Mouse (Mus musculus): ENCODE measurements around the gene Gm20696. TPM values are rescaled to one million over a fixed set of nuclear protein-coding genes. Genes with fewer than 3 reads are reported as not detected.

Gm20696 gene
- polyA plus RNA-seq, 1 experiment from 2014 or later, result 1.9 TPM

DNA sequence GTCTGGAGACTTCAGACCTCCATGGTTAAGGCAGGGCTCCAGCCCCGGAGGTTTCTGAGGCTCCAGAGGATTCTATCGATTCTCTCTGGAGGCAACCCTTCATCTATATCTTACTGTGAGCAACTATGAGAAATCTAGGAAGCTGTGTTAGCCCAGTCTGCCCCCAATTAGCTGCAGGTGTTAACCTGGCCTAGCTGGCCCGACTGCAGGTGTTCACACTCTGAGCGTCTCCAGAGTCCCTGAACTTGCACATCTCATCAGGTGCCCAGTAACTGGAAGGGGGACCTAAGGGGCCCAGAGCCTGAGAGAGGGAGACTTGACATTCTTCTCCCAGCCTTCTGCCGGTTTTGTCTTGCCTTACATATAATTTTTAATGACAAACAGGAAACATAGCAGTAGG lies 278.6 kb downstream of the Gm20696 start:
- Histone ChIP-seq H3K4me3 (replicated peaks; ENCODE audit: low read length) (no peak overlapping the region), H3K9me3 (replicated peaks; ENCODE audit: control insufficient read depth, low read length) (no peaks in the 10 kb centered on the region), H3K9ac (ENCODE audit: low read length) (no peak overlapping the region), H3K4me2 (ENCODE audit: low read depth, low read length) (no peak overlapping the region), H3K27ac (ENCODE audit: low read length) (peak overlapping the region; percentile 90), H3K4me1 (ENCODE audit: control insufficient read depth, insufficient read depth, low read length) (peaks cover 12% of the 10 kb centered on the region; the same call in 1 of the 2 replicates), H3K27me3 (ENCODE audit: control insufficient read depth, insufficient read depth, low read length) (no peaks in the 10 kb centered on the region), H3K36me3 (ENCODE audit: control insufficient read depth, insufficient read depth, low read length) (0 out of 2 replicates have a peak, but pooled peaks cover 3% of the 10 kb centered on the region)
- no peak for ATAC-seq (ENCODE audit: insufficient read depth, low FRiP score)
- WGBS, result 66% methylated on average over 5 of the region's 5 CpGs

GRCm38 (mm10) chr6:99385059-99385604 lies 281.5 kb downstream of the Gm20696 start:
- Histone ChIP-seq H3K9ac (ENCODE audit: low read length) (no peak overlapping the region), H3K9me3 (replicated peaks; ENCODE audit: control insufficient read depth, low read length) (no peaks in the 10 kb centered on the region), H3K4me3 (replicated peaks; ENCODE audit: low read length) (no peak overlapping the region), H3K36me3 (ENCODE audit: control insufficient read depth, insufficient read depth, low read length) (no peaks in the 10 kb centered on the region), H3K4me2 (ENCODE audit: low read depth, low read length) (no peak overlapping the region), H3K27ac (ENCODE audit: low read length) (no peak overlapping the region), H3K27me3 (ENCODE audit: control insufficient read depth, insufficient read depth, low read length) (no peaks in the 10 kb centered on the region), H3K4me1 (ENCODE audit: control insufficient read depth, insufficient read depth, low read length) (peaks cover 12% of the 10 kb centered on the region; the same call in 1 of the 2 replicates)
- ATAC-seq (ENCODE audit: insufficient read depth, low FRiP score), result no peak
- 81% methylated on average over 2 of the region's 2 CpGs for WGBS

GRCm38 (mm10) chr6:99383846-99384472 lies 282.6 kb downstream of the Gm20696 start:
- no peak overlapping the region for H3K4me3 ChIP-seq (replicated peaks; ENCODE audit: low read length)
- H3K4me2 ChIP-seq (ENCODE audit: low read depth, low read length), result no peak overlapping the region
- H3K9me3 ChIP-seq (replicated peaks; ENCODE audit: control insufficient read depth, low read length), result no peaks in the 10 kb centered on the region
- peaks cover 16% of the 10 kb centered on the region for H3K4me1 ChIP-seq (ENCODE audit: control insufficient read depth, insufficient read depth, low read length)
- no peak for ATAC-seq (ENCODE audit: insufficient read depth, low FRiP score)
- WGBS, result 72% methylated on average over 4 of the region's 4 CpGs
- no peak overlapping the region for H3K27ac ChIP-seq (ENCODE audit: low read length)
- H3K27me3 ChIP-seq (ENCODE audit: control insufficient read depth, insufficient read depth, low read length), result no peaks in the 10 kb centered on the region
- H3K36me3 ChIP-seq (ENCODE audit: control insufficient read depth, insufficient read depth, low read length), result no peaks in the 10 kb centered on the region
- no peak overlapping the region for H3K9ac ChIP-seq (ENCODE audit: low read length)

DNA sequence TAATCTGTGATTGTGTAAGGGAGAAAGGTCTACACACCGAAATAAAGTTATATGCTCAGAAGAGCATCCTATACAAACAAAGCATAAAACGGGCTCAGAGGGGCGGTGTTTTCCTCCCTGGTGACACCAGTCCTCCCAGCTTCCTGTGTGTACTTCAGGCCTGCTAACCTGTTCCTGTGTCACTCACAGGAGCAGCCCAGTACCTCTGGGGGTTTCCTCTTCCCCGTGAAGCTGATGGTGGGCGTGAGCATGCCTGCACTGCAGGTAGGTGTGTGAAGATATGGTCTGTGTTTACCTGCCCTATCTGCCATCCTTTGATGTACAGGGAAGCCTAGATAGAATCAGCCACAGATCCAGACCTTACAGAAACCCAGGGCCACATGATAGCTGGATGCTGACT lies 286.5 kb downstream of the Gm20696 start:
- Histone ChIP-seq H3K4me2 (ENCODE audit: low read depth, low read length) (no peak overlapping the region), H3K27ac (ENCODE audit: low read length) (no peak overlapping the region), H3K4me1 (ENCODE audit: control insufficient read depth, insufficient read depth, low read length) (peaks cover 19% of the 10 kb centered on the region; the same call in 1 of the 2 replicates), H3K27me3 (ENCODE audit: control insufficient read depth, insufficient read depth, low read length) (no peaks in the 10 kb centered on the region), H3K9ac (ENCODE audit: low read length) (no peak overlapping the region), H3K36me3 (ENCODE audit: control insufficient read depth, insufficient read depth, low read length) (no peaks in the 10 kb centered on the region), H3K9me3 (replicated peaks; ENCODE audit: control insufficient read depth, low read length) (no peaks in the 10 kb centered on the region), H3K4me3 (replicated peaks; ENCODE audit: low read length) (no peak overlapping the region)
- ATAC-seq (ENCODE audit: insufficient read depth, low FRiP score), result no peak
- 70% methylated on average over 5 of the region's 5 CpGs for WGBS

- Histone ChIP-seq H3K27ac (ENCODE audit: low read length) (peak overlapping the region; percentile 44), H3K27me3 (ENCODE audit: control insufficient read depth, insufficient read depth, low read length) (no peaks in the 10 kb centered on the region), H3K4me3 (replicated peaks; ENCODE audit: low read length) (no peak overlapping the region), H3K9ac (ENCODE audit: low read length) (no peak overlapping the region), H3K4me2 (ENCODE audit: low read depth, low read length) (no peak overlapping the region), H3K4me1 (ENCODE audit: control insufficient read depth, insufficient read depth, low read length) (peaks cover 29% of the 10 kb centered on the region; the same call in 1 of the 2 replicates), H3K36me3 (ENCODE audit: control insufficient read depth, insufficient read depth, low read length) (no peaks in the 10 kb centered on the region), H3K9me3 (replicated peaks; ENCODE audit: control insufficient read depth, low read length) (no peaks in the 10 kb centered on the region)
- peak; percentile 26; the same call in 1 of the 2 replicates for ATAC-seq (ENCODE audit: insufficient read depth, low FRiP score)
- 59% methylated on average over 7 of the region's 7 CpGs for WGBS
Measured at GRCm38 (mm10) chr6:99378997-99379710, 287.4 kb downstream of the Gm20696 start.

DNA sequence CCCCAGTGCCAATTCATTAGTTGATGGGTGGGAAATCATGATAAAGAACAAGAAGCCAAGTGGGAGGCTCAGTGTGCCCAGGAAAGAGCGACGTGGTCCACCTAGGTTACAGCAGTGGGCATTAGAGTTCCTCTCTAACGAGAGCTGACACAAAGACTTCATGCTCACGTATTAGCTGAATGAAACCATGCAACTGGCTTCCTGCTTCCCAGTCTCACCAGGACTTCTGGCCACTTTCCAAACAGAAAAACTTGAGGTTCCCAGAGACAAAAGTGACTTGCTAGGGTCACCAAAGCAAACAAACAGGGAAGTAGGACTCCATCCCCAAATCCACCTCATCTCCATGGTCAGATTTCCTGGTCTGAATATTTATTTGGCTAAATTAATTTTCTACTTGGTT lies 288.9 kb downstream of the Gm20696 start:
- peaks cover 32% of the 10 kb centered on the region; the same call in 1 of the 2 replicates for H3K4me1 ChIP-seq (ENCODE audit: control insufficient read depth, insufficient read depth, low read length)
- H3K27ac ChIP-seq (ENCODE audit: low read length), result no peak overlapping the region
- H3K36me3 ChIP-seq (ENCODE audit: control insufficient read depth, insufficient read depth, low read length), result no peaks in the 10 kb centered on the region
- H3K27me3 ChIP-seq (ENCODE audit: control insufficient read depth, insufficient read depth, low read length), result no peaks in the 10 kb centered on the region
- ATAC-seq (ENCODE audit: insufficient read depth, low FRiP score), result no peak
- 67% methylated on average over 4 of the region's 4 CpGs for WGBS
- H3K9me3 ChIP-seq (replicated peaks; ENCODE audit: control insufficient read depth, low read length), result no peaks in the 10 kb centered on the region
- no peak overlapping the region for H3K4me2 ChIP-seq (ENCODE audit: low read depth, low read length)
- H3K4me3 ChIP-seq (replicated peaks; ENCODE audit: low read length), result no peak overlapping the region
- no peak overlapping the region for H3K9ac ChIP-seq (ENCODE audit: low read length)

DNA sequence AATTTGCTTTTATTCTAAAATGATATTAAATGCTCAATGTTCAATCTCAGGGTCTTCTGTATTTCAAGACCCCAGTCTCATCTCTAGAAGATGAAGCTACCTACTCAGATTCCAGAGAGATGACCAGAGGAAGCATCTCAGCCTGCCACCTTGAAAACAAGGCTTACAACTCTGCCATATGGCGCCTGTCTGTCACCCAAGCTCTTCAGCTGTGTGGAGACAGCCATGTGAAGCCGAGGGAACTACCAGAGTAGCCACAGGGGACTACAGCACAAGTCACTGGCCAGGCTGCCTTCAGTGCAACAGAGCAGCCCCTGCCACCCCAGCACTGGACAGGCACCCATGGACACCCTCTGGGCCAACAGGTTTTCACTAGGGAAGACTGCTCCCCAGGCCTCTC lies 289.5 kb downstream of the Gm20696 start:
- H3K36me3 ChIP-seq (ENCODE audit: control insufficient read depth, insufficient read depth, low read length), result no peaks in the 10 kb centered on the region
- H3K27ac ChIP-seq (ENCODE audit: low read length), result no peak overlapping the region
- no peak overlapping the region for H3K4me3 ChIP-seq (replicated peaks; ENCODE audit: low read length)
- ATAC-seq (ENCODE audit: insufficient read depth, low FRiP score), result no peak
- peaks cover 32% of the 10 kb centered on the region; the same call in 1 of the 2 replicates for H3K4me1 ChIP-seq (ENCODE audit: control insufficient read depth, insufficient read depth, low read length)
- no peak overlapping the region for H3K9ac ChIP-seq (ENCODE audit: low read length)
- H3K9me3 ChIP-seq (replicated peaks; ENCODE audit: control insufficient read depth, low read length), result no peaks in the 10 kb centered on the region
- no peak overlapping the region for H3K4me2 ChIP-seq (ENCODE audit: low read depth, low read length)
- no peaks in the 10 kb centered on the region for H3K27me3 ChIP-seq (ENCODE audit: control insufficient read depth, insufficient read depth, low read length)
- 74% methylated on average over 2 of the region's 2 CpGs for WGBS

DNA sequence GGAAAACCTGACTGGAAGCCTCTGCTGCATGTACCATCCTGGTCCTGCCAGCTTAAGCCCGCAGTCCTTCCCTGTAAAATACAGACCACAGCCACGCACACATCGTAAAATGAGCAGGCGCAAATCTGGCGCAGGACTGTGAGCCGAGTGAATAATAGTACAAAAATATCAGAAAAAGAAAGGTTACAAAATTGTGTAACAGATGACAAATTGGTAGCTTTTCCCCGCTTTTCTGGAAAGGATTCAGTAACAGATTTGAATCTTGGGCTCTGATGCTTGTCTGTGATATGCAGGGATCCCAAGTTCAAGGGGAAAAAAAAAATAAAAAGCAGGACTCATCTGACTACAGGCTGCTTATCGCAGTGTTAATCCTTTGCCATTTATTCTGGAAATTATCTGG lies 289.9 kb downstream of the Gm20696 start:
- ATAC-seq (ENCODE audit: insufficient read depth, low FRiP score), result no peak
- H3K4me1 ChIP-seq (ENCODE audit: control insufficient read depth, insufficient read depth, low read length), result peaks cover 32% of the 10 kb centered on the region; the same call in 1 of the 2 replicates
- 82% methylated on average over 8 of the region's 8 CpGs for WGBS
- no peak overlapping the region for H3K4me2 ChIP-seq (ENCODE audit: low read depth, low read length)
- H3K9ac ChIP-seq (ENCODE audit: low read length), result no peak overlapping the region
- no peak overlapping the region for H3K27ac ChIP-seq (ENCODE audit: low read length)
- no peak overlapping the region for H3K4me3 ChIP-seq (replicated peaks; ENCODE audit: low read length)
- no peaks in the 10 kb centered on the region for H3K9me3 ChIP-seq (replicated peaks; ENCODE audit: control insufficient read depth, low read length)
- H3K36me3 ChIP-seq (ENCODE audit: control insufficient read depth, insufficient read depth, low read length), result no peaks in the 10 kb centered on the region
- H3K27me3 ChIP-seq (ENCODE audit: control insufficient read depth, insufficient read depth, low read length), result no peaks in the 10 kb centered on the region

DNA sequence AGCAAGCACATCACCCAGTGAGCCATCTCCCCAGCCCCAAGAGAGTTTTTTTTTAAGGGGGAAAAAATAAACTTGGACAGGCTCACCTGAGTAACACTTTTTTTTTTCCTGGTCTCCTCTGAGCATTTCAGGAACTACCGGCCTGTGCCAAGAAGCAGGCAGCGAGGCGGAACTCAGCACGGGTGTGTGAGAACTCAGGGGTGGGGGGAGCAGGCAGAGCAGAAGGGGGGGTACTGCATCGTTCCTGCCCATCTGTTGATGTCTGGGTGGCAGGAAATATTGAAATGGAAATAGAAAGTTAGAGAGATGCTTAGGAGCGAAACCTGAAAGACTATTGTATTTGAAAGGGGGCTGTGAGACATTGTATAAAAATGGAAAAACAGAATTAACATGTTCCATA lies 290.7 kb downstream of the Gm20696 start:
- WGBS, result 52% methylated on average over 6 of the region's 6 CpGs
- H3K4me3 ChIP-seq (replicated peaks; ENCODE audit: low read length), result no peak overlapping the region
- H3K27ac ChIP-seq (ENCODE audit: low read length), result peak overlapping the region; percentile 78
- H3K4me1 ChIP-seq (ENCODE audit: control insufficient read depth, insufficient read depth, low read length), result peaks cover 32% of the 10 kb centered on the region; the same call in 1 of the 2 replicates
- no peaks in the 10 kb centered on the region for H3K9me3 ChIP-seq (replicated peaks; ENCODE audit: control insufficient read depth, low read length)
- H3K27me3 ChIP-seq (ENCODE audit: control insufficient read depth, insufficient read depth, low read length), result no peaks in the 10 kb centered on the region
- H3K9ac ChIP-seq (ENCODE audit: low read length), result peak overlapping the region; percentile 19; the same call in 1 of the 2 replicates
- no peak for ATAC-seq (ENCODE audit: insufficient read depth, low FRiP score)
- H3K4me2 ChIP-seq (ENCODE audit: low read depth, low read length), result no peak overlapping the region
- H3K36me3 ChIP-seq (ENCODE audit: control insufficient read depth, insufficient read depth, low read length), result no peaks in the 10 kb centered on the region

Measured in stomach, embryonic 16.5 days (tissue).